Mouse (Mus musculus) midbrain, embryonic 16.5 days (tissue): ENCODE measurements around the gene Socs7. TPM values are rescaled to one million over a fixed set of nuclear protein-coding genes. Genes with fewer than 3 reads are reported as not detected.

Source experiments
- ATAC-seq: fragments of 200-750 bp; cut with Nextera tagmentation; 2 replicates; pipeline ENCODE4 v1.8.0; 2017; ENCODE audit warnings: moderate TSS enrichment
- H3K27ac ChIP-seq: fragments of 300-500 bp; sonication (generic); 2 replicates; pipeline ENCODE4 v1.5.1; 2014; ENCODE audit warnings: mild to moderate bottlenecking, low read length, mixed read lengths
- H3K27me3 ChIP-seq: fragments of 300-500 bp; sonication (generic); 2 replicates; pipeline ENCODE4 v1.6.1; 2014; ENCODE audit warnings: low read depth, low read length, mixed read lengths; ENCODE audit not compliant: control insufficient read depth, insufficient read depth
- H3K36me3 ChIP-seq: fragments of 300-500 bp; sonication (generic); 2 replicates; pipeline ENCODE4 v1.6.1; 2014; ENCODE audit warnings: mild to moderate bottlenecking, low read length, moderate library complexity, mixed read lengths; ENCODE audit not compliant: control insufficient read depth, insufficient read depth
- H3K4me1 ChIP-seq: fragments of 300-500 bp; sonication (generic); 2 replicates; pipeline ENCODE4 v1.6.1; 2014; ENCODE audit warnings: mild to moderate bottlenecking, low read length, mixed read lengths; ENCODE audit not compliant: control insufficient read depth, insufficient read depth
- H3K4me2 ChIP-seq: fragments of 300-500 bp; sonication (generic); 2 replicates; pipeline ENCODE4 v1.6.1; 2014; ENCODE audit warnings: mild to moderate bottlenecking, low read length, mixed read lengths
- H3K4me3 ChIP-seq: fragments of 300-500 bp; sonication (generic); 2 replicates; pipeline ENCODE4 v1.5.1; 2014; ENCODE audit warnings: low read depth, mild to moderate bottlenecking, low read length, moderate library complexity, mixed read lengths
- H3K9ac ChIP-seq: fragments of 300-500 bp; sonication (generic); 2 replicates; pipeline ENCODE4 v1.6.1; 2014; ENCODE audit warnings: low read depth, low read length, mixed read lengths
- H3K9me3 ChIP-seq: fragments of 300-500 bp; sonication (generic); replicated peaks from 2 replicates; pipeline ENCODE4 v1.6.1; 2014; ENCODE audit warnings: mild to moderate bottlenecking, low read length, mixed read lengths; ENCODE audit not compliant: control insufficient read depth, poor library complexity, severe bottlenecking
- WGBS: fragments of 180-500 bp; shearing (Covaris S2); extraction: QIAGEN DNeasy Blood & Tissue Kit; methylation state at CpG from one replicate; pipeline ENCODE4 v1.1.7; 2014; 5-methylcytosine and 5-hydroxymethylcytosine counted together
- polyA plus RNA-seq: library from polyadenylated mRNA; unstranded; fragments of >200 nt; fragmentation: Nextera tagmentation; extraction: Ambion mirVana; gene quantifications from 2 replicates; pipeline ENCODE4 v1.2.1, GENCODE M21; 2015

Gene Socs7
- polyA plus RNA-seq, 1 experiment from 2014 or later = 8.5 TPM

DNA sequence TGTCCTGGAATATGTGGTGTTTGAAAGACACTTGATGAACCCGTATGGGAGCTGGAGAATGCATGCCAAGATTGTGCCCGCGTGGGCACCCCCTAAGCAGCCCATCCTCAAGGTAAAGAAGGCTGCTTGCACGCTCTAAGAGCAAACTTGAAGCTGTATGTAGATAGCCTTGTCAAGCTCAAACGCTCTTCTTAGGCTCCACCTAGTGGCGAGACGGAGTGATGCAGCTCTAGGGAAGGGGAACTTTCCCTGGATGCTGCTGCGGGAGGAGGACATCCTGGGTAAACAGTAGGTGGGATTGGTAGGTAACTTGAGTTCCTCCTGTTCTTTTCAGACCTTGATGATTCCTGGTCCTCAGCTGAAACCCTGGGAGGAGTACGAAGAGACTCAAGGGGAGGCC, 34.2 kb upstream of the Socs7 start:
- H3K9me3 ChIP-seq = no peaks in the 10 kb centered on the region
- no peak for ATAC-seq
- no peaks in the 10 kb centered on the region for H3K27me3 ChIP-seq
- WGBS = 22% methylated on average over 9 of the region's 9 CpGs
- H3K4me2 ChIP-seq = no peak overlapping the region
- H3K4me3 ChIP-seq = no peak overlapping the region
- peaks cover 28% of the 10 kb centered on the region for H3K36me3 ChIP-seq
- no peak overlapping the region for H3K9ac ChIP-seq
- no peak overlapping the region for H3K27ac ChIP-seq
- H3K4me1 ChIP-seq = no peaks in the 10 kb centered on the region

- ATAC-seq = no peak
- Histone ChIP-seq H3K9me3 (no peaks in the 10 kb centered on the region), H3K4me1 (no peaks in the 10 kb centered on the region), H3K4me2 (no peak overlapping the region), H3K4me3 (no peak overlapping the region), H3K27me3 (no peaks in the 10 kb centered on the region), H3K9ac (no peak overlapping the region), H3K36me3 (peaks cover 14% of the 10 kb centered on the region), H3K27ac (no peak overlapping the region)
- 97% methylated on average over 1 of the region's 1 CpGs for WGBS
Measured at GRCm38 (mm10) chr11:97330315-97330714, 32.0 kb upstream of the Socs7 start.

GRCm38 (mm10) chr11:97331231-97332190, 30.8 kb upstream of the Socs7 start:
- H3K27me3 ChIP-seq = no peaks in the 10 kb centered on the region

DNA sequence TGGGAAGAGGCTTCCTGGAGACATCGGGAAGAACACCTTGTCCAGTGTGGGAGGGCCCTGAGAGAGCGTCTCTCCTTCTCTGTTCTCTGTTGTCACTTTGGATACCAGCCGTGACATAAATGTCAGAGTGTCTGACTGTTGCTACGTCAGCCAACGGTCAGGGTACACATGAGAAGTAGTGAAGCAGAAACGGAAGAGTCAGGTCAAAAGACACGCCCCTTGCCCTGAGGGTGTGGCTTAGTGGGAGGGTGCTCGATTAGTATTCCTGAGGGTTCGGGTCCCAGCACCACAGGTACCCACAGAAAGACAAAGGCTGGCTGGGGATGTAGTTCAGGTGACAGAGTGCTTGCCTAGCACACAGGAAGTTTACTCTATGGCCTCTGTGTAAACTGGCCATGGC, 29.3 kb upstream of the Socs7 start:
- WGBS = 48% methylated on average over 9 of the region's 9 CpGs
- no peak overlapping the region for H3K4me2 ChIP-seq
- ATAC-seq = no peak

More at GRCm38 (mm10) chr11:97331231-97332190, 30.8 kb upstream of the Socs7 start:
- Histone ChIP-seq H3K4me2 (no peak overlapping the region), H3K4me3 (no peak overlapping the region), H3K9me3 (no peaks in the 10 kb centered on the region), H3K36me3 (peaks cover 12% of the 10 kb centered on the region; the same call in 1 of the 2 replicates), H3K9ac (no peak overlapping the region), H3K27ac (no peak overlapping the region), H3K4me1 (no peaks in the 10 kb centered on the region)
- ATAC-seq = no peak
- 72% methylated on average over 12 of the region's 12 CpGs for WGBS

DNA sequence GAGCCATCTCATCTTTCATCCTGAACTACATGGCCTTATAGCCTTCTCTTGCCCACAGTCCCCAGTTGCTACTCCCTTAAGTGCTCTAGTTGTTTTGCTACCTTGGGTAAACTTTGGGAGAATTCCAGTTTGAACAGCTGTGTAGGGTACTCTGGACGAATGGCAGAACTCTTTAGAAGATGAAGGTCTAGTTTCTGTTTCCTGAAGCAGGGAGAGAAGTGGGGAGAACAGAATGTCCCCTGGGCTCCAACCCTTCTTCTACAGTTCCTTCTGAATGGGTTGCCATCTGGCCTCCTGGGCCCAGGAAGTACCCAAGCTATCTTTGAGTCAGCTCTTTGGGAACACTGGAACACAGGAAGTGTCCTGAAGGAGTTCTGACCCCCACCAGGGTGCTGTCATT, 28.5 kb upstream of the Socs7 start:
- Histone ChIP-seq H3K4me1 (no peaks in the 10 kb centered on the region), H3K27me3 (no peaks in the 10 kb centered on the region), H3K36me3 (0 out of 2 replicates have a peak, but pooled peaks cover 5% of the 10 kb centered on the region), H3K9ac (no peak overlapping the region), H3K9me3 (no peaks in the 10 kb centered on the region), H3K4me3 (no peak overlapping the region), H3K27ac (no peak overlapping the region), H3K4me2 (no peak overlapping the region)
- ATAC-seq = no peak
- 60% methylated on average over 1 of the region's 1 CpGs for WGBS

More for the DNA sequence above, 29.3 kb upstream of the Socs7 start:
- H3K9ac ChIP-seq = no peak overlapping the region
- no peak overlapping the region for H3K4me3 ChIP-seq
- H3K36me3 ChIP-seq = peaks cover 8% of the 10 kb centered on the region; the same call in 1 of the 2 replicates
- no peaks in the 10 kb centered on the region for H3K4me1 ChIP-seq
- no peaks in the 10 kb centered on the region for H3K27me3 ChIP-seq
- no peaks in the 10 kb centered on the region for H3K9me3 ChIP-seq
- no peak overlapping the region for H3K27ac ChIP-seq

- H3K36me3 ChIP-seq = 0 out of 2 replicates have a peak, but pooled peaks cover 5% of the 10 kb centered on the region
- H3K4me1 ChIP-seq = no peaks in the 10 kb centered on the region
- no peaks in the 10 kb centered on the region for H3K27me3 ChIP-seq
- no peak for ATAC-seq
- 88% methylated on average over 9 of the region's 9 CpGs for WGBS
- H3K9ac ChIP-seq = no peak overlapping the region
- H3K9me3 ChIP-seq = no peaks in the 10 kb centered on the region
- H3K4me3 ChIP-seq = no peak overlapping the region
- H3K4me2 ChIP-seq = no peak overlapping the region
- H3K27ac ChIP-seq = no peak overlapping the region
Measured at GRCm38 (mm10) chr11:97334400-97334799, 28.0 kb upstream of the Socs7 start.

- H3K4me2 ChIP-seq = no peak overlapping the region
- no peak for ATAC-seq
- H3K27ac ChIP-seq = no peak overlapping the region
- H3K4me1 ChIP-seq = no peaks in the 10 kb centered on the region
- H3K9me3 ChIP-seq = no peaks in the 10 kb centered on the region
- WGBS = 52% methylated on average over 6 of the region's 6 CpGs
- H3K9ac ChIP-seq = no peak overlapping the region
- no peaks in the 10 kb centered on the region for H3K27me3 ChIP-seq
- no peak overlapping the region for H3K4me3 ChIP-seq
- H3K36me3 ChIP-seq = no peaks in the 10 kb centered on the region
Measured at GRCm38 (mm10) chr11:97336238-97336637, 26.1 kb upstream of the Socs7 start.

DNA sequence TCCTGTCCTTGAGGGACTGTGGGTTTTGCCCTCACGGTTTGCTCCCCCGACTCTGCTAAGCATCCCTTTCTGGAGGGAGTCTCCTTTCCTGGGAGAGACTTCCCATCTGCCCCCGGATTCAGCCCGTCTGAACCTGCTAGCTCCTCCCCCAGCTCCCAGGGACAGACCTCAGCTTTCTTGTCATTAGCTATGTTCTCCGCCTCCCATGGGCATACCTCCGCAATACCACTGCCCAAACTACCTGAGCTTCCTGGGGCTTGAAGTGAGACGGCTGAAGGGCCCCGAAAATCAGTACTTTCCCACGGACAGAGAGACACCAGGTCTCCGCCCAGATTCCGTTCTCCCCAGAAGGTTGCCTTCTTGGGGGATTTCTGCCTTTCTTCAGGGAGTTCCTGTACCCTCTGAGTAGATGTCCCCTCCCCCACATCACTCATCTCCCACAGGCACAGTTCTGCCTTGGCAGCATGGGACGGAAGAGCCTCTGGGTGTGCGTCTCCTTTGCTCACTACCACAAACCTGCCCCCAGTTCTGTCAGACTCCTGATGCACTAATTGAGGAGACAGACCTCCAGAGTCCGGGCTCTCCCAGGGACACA, 25.5 kb upstream of the Socs7 start:
- no peaks in the 10 kb centered on the region for H3K27me3 ChIP-seq
- 71% methylated on average over 14 of the region's 14 CpGs for WGBS
- no peak overlapping the region for H3K9ac ChIP-seq
- no peak overlapping the region for H3K4me2 ChIP-seq
- H3K27ac ChIP-seq = no peak overlapping the region
- no peak overlapping the region for H3K4me3 ChIP-seq
- no peaks in the 10 kb centered on the region for H3K4me1 ChIP-seq
- no peak for ATAC-seq
- H3K36me3 ChIP-seq = no peaks in the 10 kb centered on the region
- H3K9me3 ChIP-seq = no peaks in the 10 kb centered on the region

GRCm38 (mm10) chr11:97337363-97337762, 25.0 kb upstream of the Socs7 start:
- no peaks in the 10 kb centered on the region for H3K36me3 ChIP-seq
- H3K4me3 ChIP-seq = no peak overlapping the region
- 85% methylated on average over 12 of the region's 12 CpGs for WGBS
- no peaks in the 10 kb centered on the region for H3K4me1 ChIP-seq
- no peaks in the 10 kb centered on the region for H3K9me3 ChIP-seq
- no peak overlapping the region for H3K4me2 ChIP-seq
- no peak overlapping the region for H3K9ac ChIP-seq
- H3K27me3 ChIP-seq = no peaks in the 10 kb centered on the region
- no peak overlapping the region for H3K27ac ChIP-seq
- ATAC-seq = no peak
